Mouse (Mus musculus): ENCODE measurements at regions not wholly inside any gene's neighbourhood (a gene's known extent, or its start where the extent isn't known, plus 50 kb on each side); places are given as distances from the start of the nearest gene placed in this dataset.

DNA sequence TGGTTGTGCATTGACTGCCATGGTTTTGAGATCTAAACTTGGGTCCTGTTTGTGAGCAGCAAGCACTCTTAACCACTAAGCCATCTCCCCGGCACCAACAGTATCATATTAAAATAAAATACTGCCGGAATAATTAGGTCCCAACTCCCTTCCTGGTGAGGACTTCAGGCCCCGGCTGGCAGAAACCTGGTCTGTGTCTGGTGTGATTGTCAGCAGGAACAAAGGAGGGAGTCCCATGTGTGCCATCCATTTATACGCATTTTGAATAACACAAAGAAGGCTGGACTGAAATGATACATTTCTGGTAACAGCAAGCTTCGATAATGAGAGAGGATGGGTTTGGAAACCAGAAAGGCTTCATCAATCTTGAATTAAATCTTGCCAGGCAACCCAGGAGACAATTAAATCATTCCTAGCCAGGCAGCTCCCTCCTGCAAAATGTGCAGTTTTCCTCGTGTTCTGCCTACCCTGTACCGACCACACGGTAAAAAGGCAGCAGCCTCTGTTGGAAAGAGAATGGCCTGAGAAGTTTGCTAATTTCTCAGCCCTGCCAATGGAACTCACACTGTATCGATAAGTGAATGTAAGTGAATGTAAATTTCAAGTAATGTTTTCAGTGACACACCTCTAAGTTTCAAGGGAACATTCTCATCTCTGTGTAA is 80.5 kb upstream of the Zwint start:
- Histone ChIP-seq H3K9me3 (ENCODE audit: control insufficient read depth, low read length) (no peaks in the 10 kb centered on the region), H3K4me2 (replicated peaks; ENCODE audit: low read depth) (no peak overlapping the region), H3K4me1 (replicated peaks; ENCODE audit: control insufficient read depth, insufficient read depth) (no peaks in the 10 kb centered on the region), H3K36me3 (ENCODE audit: control insufficient read depth, insufficient read depth, low read length) (no peaks in the 10 kb centered on the region), H3K27me3 (ENCODE audit: control insufficient read depth, insufficient read depth, low read length) (no peaks in the 10 kb centered on the region), H3K9ac (ENCODE audit: low read length) (no peak overlapping the region), H3K4me3 (ENCODE audit: low read depth, low read length) (no peak overlapping the region), H3K27ac (replicated peaks) (no peak overlapping the region)
- TF ChIP-seq CTCF (IDR thresholded peaks at IDR 0.05; ENCODE audit: low read depth) (no peak), EP300 (optimal IDR thresholded peaks at IDR 0.05) (no peak)
- DNase-seq (ENCODE audit: low spot score) (no peak), ATAC-seq (ENCODE audit: low FRiP score, low TSS enrichment) (no peak)
- WGBS = 77% methylated on average over 9 of the region's 9 CpGs

DNA sequence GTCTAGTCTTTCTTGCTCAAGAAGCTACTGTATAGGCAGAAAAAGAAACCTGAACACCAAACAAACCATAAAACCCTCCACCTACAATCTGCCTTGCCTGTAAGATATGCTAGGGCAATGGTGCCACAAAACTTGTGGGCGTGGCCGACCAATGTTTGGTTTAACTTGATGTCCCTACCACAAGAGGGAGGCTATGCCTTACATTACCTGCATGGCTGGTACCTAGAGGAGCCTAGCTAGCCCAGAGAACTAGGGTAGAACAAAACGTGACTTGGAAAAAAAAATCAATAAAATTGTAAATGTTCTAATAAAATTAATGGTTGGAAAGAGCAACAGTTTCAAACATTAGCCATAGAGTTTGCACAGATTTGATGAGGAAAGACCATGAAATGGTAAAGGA is 76.9 kb upstream of the Zwint start:
- ATAC-seq (ENCODE audit: low FRiP score, low TSS enrichment) = no peak
- no peak overlapping the region for H3K9ac ChIP-seq (ENCODE audit: low read length)
- no peaks in the 10 kb centered on the region for H3K27me3 ChIP-seq (ENCODE audit: control insufficient read depth, insufficient read depth, low read length)
- 83% methylated on average over 3 of the region's 3 CpGs for WGBS
- no peak for DNase-seq (ENCODE audit: low spot score)
- no peak overlapping the region for H3K4me2 ChIP-seq (replicated peaks; ENCODE audit: low read depth)
- no peak for TF ChIP-seq CTCF (IDR thresholded peaks at IDR 0.05; ENCODE audit: low read depth)
- no peaks in the 10 kb centered on the region for H3K36me3 ChIP-seq (ENCODE audit: control insufficient read depth, insufficient read depth, low read length)
- H3K4me1 ChIP-seq (replicated peaks; ENCODE audit: control insufficient read depth, insufficient read depth) = no peaks in the 10 kb centered on the region
- H3K4me3 ChIP-seq (ENCODE audit: low read depth, low read length) = no peak overlapping the region
- no peaks in the 10 kb centered on the region for H3K9me3 ChIP-seq (ENCODE audit: control insufficient read depth, low read length)
- H3K27ac ChIP-seq (replicated peaks) = no peak overlapping the region

- H3K27ac ChIP-seq (replicated peaks) = no peak overlapping the region
Measured at GRCm38 (mm10) chr10:72578501-72578900, 76.1 kb upstream of the Zwint start.

GRCm38 (mm10) chr10:72581311-72581710 is 73.3 kb upstream of the Zwint start:
- ATAC-seq (ENCODE audit: low FRiP score, low TSS enrichment) (no peak), DNase-seq (ENCODE audit: low spot score) (no peak)
- H3K9me3 ChIP-seq (ENCODE audit: control insufficient read depth, low read length) = no peaks in the 10 kb centered on the region
- no peak overlapping the region for H3K4me3 ChIP-seq (ENCODE audit: low read depth, low read length)
- H3K27ac ChIP-seq (replicated peaks) = no peak overlapping the region
- no peak overlapping the region for H3K9ac ChIP-seq (ENCODE audit: low read length)
- no peaks in the 10 kb centered on the region for H3K36me3 ChIP-seq (ENCODE audit: control insufficient read depth, insufficient read depth, low read length)
- H3K27me3 ChIP-seq (ENCODE audit: control insufficient read depth, insufficient read depth, low read length) = no peaks in the 10 kb centered on the region
- no peak for TF ChIP-seq CTCF (IDR thresholded peaks at IDR 0.05; ENCODE audit: low read depth)
- H3K4me1 ChIP-seq (replicated peaks; ENCODE audit: control insufficient read depth, insufficient read depth) = no peaks in the 10 kb centered on the region
- no peak overlapping the region for H3K4me2 ChIP-seq (replicated peaks; ENCODE audit: low read depth)
- 83% methylated on average over 4 of the region's 4 CpGs for WGBS

More at GRCm38 (mm10) chr10:72578501-72578900, 76.1 kb upstream of the Zwint start:
- H3K36me3 ChIP-seq (ENCODE audit: control insufficient read depth, insufficient read depth, low read length) = no peaks in the 10 kb centered on the region
- H3K4me2 ChIP-seq (replicated peaks; ENCODE audit: low read depth) = no peak overlapping the region
- TF ChIP-seq EP300 (optimal IDR thresholded peaks at IDR 0.05) (no peak), CTCF (IDR thresholded peaks at IDR 0.05; ENCODE audit: low read depth) (no peak)
- WGBS = 64% methylated on average over 7 of the region's 7 CpGs
- H3K4me3 ChIP-seq (ENCODE audit: low read depth, low read length) = no peak overlapping the region
- DNase-seq (ENCODE audit: low spot score) (no peak), ATAC-seq (ENCODE audit: low FRiP score, low TSS enrichment) (no peak)
- no peak overlapping the region for H3K9ac ChIP-seq (ENCODE audit: low read length)
- no peaks in the 10 kb centered on the region for H3K9me3 ChIP-seq (ENCODE audit: control insufficient read depth, low read length)
- H3K4me1 ChIP-seq (replicated peaks; ENCODE audit: control insufficient read depth, insufficient read depth) = no peaks in the 10 kb centered on the region
- no peaks in the 10 kb centered on the region for H3K27me3 ChIP-seq (ENCODE audit: control insufficient read depth, insufficient read depth, low read length)

DNA sequence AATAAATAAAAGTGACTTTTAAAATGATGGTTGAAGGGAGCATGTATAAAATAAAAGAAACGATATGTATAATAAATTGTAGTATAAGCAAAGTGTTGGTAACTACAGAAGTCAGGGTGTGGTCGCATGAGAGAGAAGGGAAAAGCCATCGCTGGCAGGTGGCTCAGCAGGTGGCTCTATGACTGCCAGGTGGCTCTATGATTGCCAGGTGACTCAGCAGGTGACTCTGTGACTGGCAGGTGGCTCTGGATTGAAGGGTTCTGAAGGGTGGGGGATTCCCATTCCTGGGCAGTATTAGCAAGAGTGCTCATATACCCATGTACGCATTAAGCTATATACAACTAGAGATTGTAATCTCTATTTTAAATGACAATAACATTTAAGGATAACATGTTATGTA is 66.1 kb upstream of the Zwint start:
- H3K9ac ChIP-seq (ENCODE audit: low read length) = no peak overlapping the region
- H3K4me1 ChIP-seq (replicated peaks; ENCODE audit: control insufficient read depth, insufficient read depth) = no peaks in the 10 kb centered on the region
- DNase-seq (ENCODE audit: low spot score) = no peak
- no peaks in the 10 kb centered on the region for H3K27me3 ChIP-seq (ENCODE audit: control insufficient read depth, insufficient read depth, low read length)
- ATAC-seq (ENCODE audit: low FRiP score, low TSS enrichment) = no peak
- TF ChIP-seq CTCF (IDR thresholded peaks at IDR 0.05; ENCODE audit: low read depth) (no peak), EP300 (optimal IDR thresholded peaks at IDR 0.05) (no peak)
- H3K36me3 ChIP-seq (ENCODE audit: control insufficient read depth, insufficient read depth, low read length) = no peaks in the 10 kb centered on the region
- H3K27ac ChIP-seq (replicated peaks) = no peak overlapping the region
- WGBS = 78% methylated on average over 4 of the region's 4 CpGs
- no peaks in the 10 kb centered on the region for H3K9me3 ChIP-seq (ENCODE audit: control insufficient read depth, low read length)
- H3K4me3 ChIP-seq (ENCODE audit: low read depth, low read length) = no peak overlapping the region
- H3K4me2 ChIP-seq (replicated peaks; ENCODE audit: low read depth) = no peak overlapping the region

DNA sequence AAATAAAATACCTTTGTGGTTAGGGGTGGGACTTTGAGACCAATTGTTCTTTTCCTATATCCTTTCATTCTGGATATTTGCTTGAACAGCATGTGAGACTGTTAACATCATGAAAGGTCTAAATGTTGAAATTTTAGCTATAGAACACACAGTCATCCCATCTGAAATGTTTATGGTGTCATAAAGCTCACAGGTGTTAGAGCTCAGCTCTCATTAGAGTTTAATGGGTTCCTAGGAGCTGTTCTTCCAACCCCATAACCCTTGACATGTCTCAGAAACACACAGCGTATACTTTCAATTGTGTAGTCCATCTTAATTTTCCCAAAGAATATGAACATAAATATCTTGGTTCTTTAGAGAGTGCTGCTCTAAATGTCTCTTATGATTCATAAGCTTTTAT is 61.6 kb upstream of the Zwint start:
- Histone ChIP-seq H3K4me3 (ENCODE audit: low read depth, low read length) (no peak overlapping the region), H3K9me3 (ENCODE audit: control insufficient read depth, low read length) (no peaks in the 10 kb centered on the region), H3K4me1 (replicated peaks; ENCODE audit: control insufficient read depth, insufficient read depth) (no peaks in the 10 kb centered on the region), H3K9ac (ENCODE audit: low read length) (no peak overlapping the region), H3K27me3 (ENCODE audit: control insufficient read depth, insufficient read depth, low read length) (no peaks in the 10 kb centered on the region), H3K27ac (replicated peaks) (no peak overlapping the region), H3K4me2 (replicated peaks; ENCODE audit: low read depth) (no peak overlapping the region), H3K36me3 (ENCODE audit: control insufficient read depth, insufficient read depth, low read length) (no peaks in the 10 kb centered on the region)
- ATAC-seq (ENCODE audit: low FRiP score, low TSS enrichment) (no peak), DNase-seq (ENCODE audit: low spot score) (no peak)
- no peak for TF ChIP-seq EP300 (optimal IDR thresholded peaks at IDR 0.05)
- no peak for TF ChIP-seq CTCF (IDR thresholded peaks at IDR 0.05; ENCODE audit: low read depth)
- 94% methylated on average over 1 of the region's 1 CpGs for WGBS

All from stomach, postnatal 0 days (tissue).